Mouse (Mus musculus) myocyte (in vitro differentiated cells): ENCODE results near the gene Ankmy2.

Experiments used
- CEBPB ChIP-seq: IDR thresholded peaks from 2 replicates; pipeline ENCODE4 v1.6.1; 2011; ENCODE audit warnings: mild to moderate bottlenecking, moderate library complexity; ENCODE audit not compliant: poor library complexity, insufficient read depth, severe bottlenecking
- MAX ChIP-seq: IDR thresholded peaks from one replicate; pipeline ENCODE4 v1.6.1; 2011; ENCODE audit warnings: low read depth, mild to moderate bottlenecking, control low read depth
- MYOD1 ChIP-seq, 3 experiments: IDR thresholded peaks; one replicate each; pipeline ENCODE4 v1.6.1; 2011; ENCODE audit warnings: control low read depth in 2 of 3, low read depth in 2 of 3, mild to moderate bottlenecking in 2 of 3, moderate library complexity in 1 of 3; ENCODE audit not compliant: insufficient read length in 2 of 3, control insufficient read depth in 1 of 3
- MYOG ChIP-seq, 3 experiments: IDR thresholded peaks; one replicate each; pipeline ENCODE4 v1.6.1; 2011; ENCODE audit warnings: control low read depth in 2 of 3, low read depth in 2 of 3, mild to moderate bottlenecking in 2 of 3; ENCODE audit not compliant: insufficient read length in 2 of 3, control insufficient read depth in 1 of 3, insufficient read depth in 1 of 3
- POLR2A ChIP-seq: IDR thresholded peaks from one replicate; pipeline ENCODE4 v1.6.1; 2011; ENCODE audit warnings: low read depth, mild to moderate bottlenecking, control low read depth, moderate library complexity; ENCODE audit not compliant: insufficient read length
- POLR2AphosphoS2 ChIP-seq: IDR thresholded peaks from one replicate; pipeline ENCODE4 v1.6.1; 2011; ENCODE audit warnings: low read depth, control low read depth; ENCODE audit not compliant: insufficient read length
- TCF12 ChIP-seq: IDR thresholded peaks from one replicate; pipeline ENCODE4 v1.6.1; 2011; ENCODE audit warnings: mild to moderate bottlenecking, control low read depth; ENCODE audit not compliant: poor library complexity, insufficient read depth, severe bottlenecking

GRCm38 (mm10) chr12:36117161-36117560 lies 39.8 kb upstream of the Ankmy2 start:
- no peak for TF ChIP-seq POLR2A
- no peak for TF ChIP-seq CEBPB
- TF ChIP-seq POLR2AphosphoS2 = no peak
- no peak for TF ChIP-seq MAX
- no peak for TF ChIP-seq MYOG (IDR thresholded peaks at IDR 0.05; ENCODE audit: control insufficient read depth in 1 of 3, insufficient read depth in 1 of 3, insufficient read length in 2 of 3, low read depth in 2 of 3)
- no peak for TF ChIP-seq TCF12
- TF ChIP-seq MYOD1 (IDR thresholded peaks at IDR 0.05; ENCODE audit: control insufficient read depth in 1 of 3, insufficient read length in 2 of 3, low read depth in 2 of 3) = no peak
